Mouse (Mus musculus): ENCODE measurements at regions not wholly inside any gene's neighbourhood (a gene's known extent, or its start where the extent isn't known, plus 50 kb on each side); places are given as distances from the start of the nearest gene placed in this dataset.

GRCm38 (mm10) chr3:82781464-82781863 lies 94.8 kb downstream of the Rbm46 start:
- no peak for DNase-seq (ENCODE audit: low spot score in 2 of 2)

GRCm38 (mm10) chr3:82770512-82771270 lies 105.6 kb downstream of the Rbm46 start:
- DNase-seq (ENCODE audit: low spot score in 2 of 2): no peak

GRCm38 (mm10) chr3:82767484-82767883 lies 108.8 kb downstream of the Rbm46 start:
- DNase-seq (ENCODE audit: low spot score in 2 of 2): peak in 1 of 2 experiments; percentile 28

- DNase-seq (ENCODE audit: low spot score in 2 of 2): no peak
These were observed 116.3 kb downstream of the Rbm46 start for GRCm38 (mm10) chr3:82759946-82760345.

- no peak for DNase-seq (ENCODE audit: low spot score in 2 of 2)
These were observed 117.3 kb downstream of the Rbm46 start for GRCm38 (mm10) chr3:82758967-82759366.

- DNase-seq (ENCODE audit: low spot score in 2 of 2): peak; percentile 22 to 42
These were observed 150.7 kb downstream of the Rbm46 start for GRCm38 (mm10) chr3:82725546-82725945.

GRCm38 (mm10) chr3:82707628-82708027 lies 159.7 kb upstream of the Npy2r start:
- no peak for DNase-seq (ENCODE audit: low spot score in 2 of 2)

GRCm38 (mm10) chr3:82692131-82692530 lies 144.2 kb upstream of the Npy2r start:
- no peak for DNase-seq (ENCODE audit: low spot score in 2 of 2)

GRCm38 (mm10) chr3:82656159-82656874 lies 108.4 kb upstream of the Npy2r start:
- DNase-seq (ENCODE audit: low spot score in 2 of 2): no peak

GRCm38 (mm10) chr3:82652346-82652745 lies 104.5 kb upstream of the Npy2r start:
- peak; percentile 40 to 72 for DNase-seq (ENCODE audit: low spot score in 2 of 2)

- DNase-seq (ENCODE audit: low spot score in 2 of 2): no peak
These were observed 92.2 kb upstream of the Npy2r start for GRCm38 (mm10) chr3:82640052-82640451.

- DNase-seq (ENCODE audit: low spot score in 2 of 2): peak; percentile 47 to 74
These were observed 88.8 kb upstream of the Npy2r start for GRCm38 (mm10) chr3:82636666-82637065.

GRCm38 (mm10) chr3:82620418-82621003 lies 72.6 kb upstream of the Npy2r start:
- no peak for DNase-seq (ENCODE audit: low spot score in 2 of 2)

GRCm38 (mm10) chr3:82619371-82619770 lies 71.5 kb upstream of the Npy2r start:
- no peak for DNase-seq (ENCODE audit: low spot score in 2 of 2)

GRCm38 (mm10) chr3:82601880-82602279 lies 54.0 kb upstream of the Npy2r start:
- no peak for DNase-seq (ENCODE audit: low spot score in 2 of 2)

- no peak for DNase-seq (ENCODE audit: low spot score in 2 of 2)
These were observed 50.8 kb upstream of the Npy2r start for GRCm38 (mm10) chr3:82598656-82599055.

All from right cerebral cortex, postnatal 10 days (tissue).